Mouse (Mus musculus): ENCODE measurements around the gene Pwp1.

DNA sequence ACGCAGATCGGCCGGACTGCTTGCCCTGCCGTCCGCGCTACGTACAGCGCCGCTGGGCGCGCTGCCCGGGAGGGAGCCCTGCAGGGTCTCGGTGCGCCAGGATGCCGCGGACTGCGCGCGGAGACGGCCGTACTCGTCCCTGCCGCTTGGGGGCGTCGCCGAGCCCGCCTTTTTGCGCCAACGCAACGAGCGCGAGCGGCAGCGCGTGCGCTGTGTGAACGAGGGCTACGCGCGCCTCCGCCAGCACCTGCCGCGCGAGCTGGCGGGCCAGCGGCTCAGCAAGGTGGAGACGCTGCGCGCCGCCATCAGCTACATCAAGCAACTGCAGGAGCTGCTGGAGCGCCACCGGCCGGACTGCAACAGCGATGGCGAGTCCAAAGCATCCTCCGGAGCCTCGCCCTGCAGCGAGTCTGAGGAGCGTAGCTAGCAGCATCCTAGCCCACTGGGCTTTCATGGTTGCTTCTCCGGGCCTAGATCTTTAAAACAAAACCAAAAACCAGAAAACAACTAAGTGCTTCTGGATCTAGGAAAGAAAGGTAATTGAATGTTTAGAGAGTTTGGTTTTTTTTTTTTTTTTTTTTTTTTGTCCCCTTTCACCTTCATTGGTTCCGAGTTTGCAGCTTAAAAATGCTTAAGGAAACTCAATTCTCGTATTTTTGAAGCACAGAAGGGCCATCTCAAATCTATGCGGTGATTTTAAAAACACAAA, 99.4 kb downstream of the Pwp1 start:
- TF ChIP-seq POLR2A (IDR thresholded peaks at IDR 0.05; ENCODE audit: borderline replicate concordance, control insufficient read depth, low read depth, low read length) (no peak), CTCF (IDR thresholded peaks at IDR 0.05; ENCODE audit: control insufficient read depth, insufficient read depth, low read length) (peak; percentile 14; the same call in 1 of the 2 replicates)

All from bone marrow, adult 2 months (tissue).